Mouse (Mus musculus) thymus, postnatal 0 days (tissue): ENCODE results near the gene Ascl4. TPM values are rescaled to one million over a fixed set of nuclear protein-coding genes. Genes with fewer than 3 reads are reported as not detected.

Experiments used
- DNase-seq: peaks from one replicate; pipeline ENCODE4 v3.0.0-alpha.2; 2015; ENCODE audit warnings: low spot score
- polyA plus RNA-seq: library from polyadenylated mRNA; unstranded; fragments of >200 nt; fragmentation: Nextera tagmentation; extraction: Ambion mirVana; gene quantifications from 2 replicates; pipeline ENCODE4 v1.2.1, GENCODE M21; 2015

Ascl4 gene
- polyA plus RNA-seq, 1 experiment from 2014 or later = 0.33 TPM

DNA sequence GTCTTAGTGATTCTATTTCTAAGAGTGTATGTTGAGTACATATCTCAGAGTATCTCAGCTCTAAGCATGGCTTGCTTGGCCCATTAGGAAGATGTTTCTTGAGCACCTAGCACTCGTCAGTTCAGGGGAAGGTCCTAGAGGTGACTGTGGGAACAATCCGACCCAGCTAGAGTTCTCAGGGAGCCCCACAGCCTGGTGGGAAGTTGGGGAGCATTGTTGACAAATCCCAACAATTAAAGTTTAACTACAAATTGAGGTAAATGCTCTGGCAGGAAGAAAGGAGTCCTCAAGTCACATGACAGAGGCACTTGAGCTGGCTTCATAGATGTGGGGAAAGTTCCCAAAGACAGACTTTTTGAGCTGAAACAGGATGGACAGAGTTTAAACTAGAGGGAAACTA lies 41.2 kb downstream of the Ascl4 start:
- no peak for DNase-seq

DNA sequence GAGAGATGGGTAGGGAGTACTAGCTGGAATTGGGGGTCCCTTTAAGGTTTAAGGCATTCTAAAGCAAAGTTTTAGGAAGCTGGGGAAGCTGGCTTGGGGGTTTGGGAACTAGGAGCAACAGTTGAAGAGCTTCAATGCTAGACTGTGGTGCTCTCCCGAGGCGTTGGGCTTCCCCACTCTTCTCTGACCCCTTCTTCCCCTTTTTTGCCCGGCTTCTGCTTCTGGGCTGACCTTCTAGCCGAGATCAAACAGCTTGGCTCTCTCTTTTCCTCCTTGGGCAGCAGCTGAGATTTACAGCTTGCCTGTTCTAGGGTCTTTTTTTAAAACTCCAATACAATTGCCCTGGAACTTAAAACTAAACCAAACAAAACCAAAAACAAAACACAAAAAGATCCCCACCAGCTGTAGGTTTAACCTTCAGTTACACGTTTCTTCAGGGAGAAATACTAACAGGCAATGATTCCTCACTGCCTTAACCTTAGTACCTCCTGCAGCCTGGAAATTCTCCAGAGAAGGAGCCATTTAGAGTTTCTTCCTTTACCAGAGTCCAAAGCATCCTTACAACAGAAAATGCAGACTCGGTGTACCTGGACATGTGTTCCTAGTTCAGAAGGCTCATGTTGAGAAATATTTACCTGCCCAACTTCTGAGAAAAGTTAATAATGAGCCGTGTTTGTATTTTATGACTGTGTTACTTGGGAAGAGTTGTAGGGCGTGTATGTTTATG lies 42.6 kb downstream of the Ascl4 start:
- no peak for DNase-seq

DNA sequence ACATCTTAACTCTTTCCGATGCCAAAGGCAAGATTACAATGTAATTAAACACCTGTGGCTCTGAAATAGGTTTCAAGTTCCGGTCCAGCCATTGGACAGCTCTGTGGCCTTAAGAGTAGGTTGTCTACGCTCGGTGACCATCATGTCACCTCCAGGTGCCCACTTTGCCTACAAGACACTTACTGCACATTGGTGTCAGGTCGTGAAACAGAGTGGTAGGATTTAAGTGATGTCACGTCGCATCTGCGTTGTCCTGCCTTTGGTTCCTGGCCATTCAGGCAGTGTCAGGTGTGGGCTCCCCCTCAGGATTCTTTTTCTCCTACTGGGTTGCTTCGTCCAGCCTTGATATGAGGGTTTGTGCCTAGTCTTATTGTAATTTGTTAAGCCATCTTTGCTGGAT lies 44.3 kb downstream of the Ascl4 start:
- DNase-seq = no peak

DNA sequence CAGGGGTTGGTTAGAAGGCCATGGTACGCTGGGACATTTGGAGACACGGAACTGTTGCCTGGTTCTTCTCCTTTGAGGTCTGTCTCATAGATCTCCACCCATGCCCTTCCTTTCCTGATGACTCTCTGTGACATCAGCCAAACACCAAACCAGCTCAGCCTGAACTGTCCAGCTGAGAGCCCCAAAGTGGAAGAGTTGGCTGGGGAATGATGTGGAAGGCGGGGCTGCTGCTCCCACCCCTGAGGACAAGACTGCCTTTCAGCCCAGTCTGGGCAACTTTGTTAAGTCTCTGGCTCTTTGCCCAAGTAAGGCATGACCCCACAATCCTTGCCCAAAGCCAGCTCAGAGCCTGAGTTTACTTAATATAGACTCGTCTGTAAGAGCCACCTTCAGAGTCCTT lies 45.4 kb downstream of the Ascl4 start:
- no peak for DNase-seq

DNA sequence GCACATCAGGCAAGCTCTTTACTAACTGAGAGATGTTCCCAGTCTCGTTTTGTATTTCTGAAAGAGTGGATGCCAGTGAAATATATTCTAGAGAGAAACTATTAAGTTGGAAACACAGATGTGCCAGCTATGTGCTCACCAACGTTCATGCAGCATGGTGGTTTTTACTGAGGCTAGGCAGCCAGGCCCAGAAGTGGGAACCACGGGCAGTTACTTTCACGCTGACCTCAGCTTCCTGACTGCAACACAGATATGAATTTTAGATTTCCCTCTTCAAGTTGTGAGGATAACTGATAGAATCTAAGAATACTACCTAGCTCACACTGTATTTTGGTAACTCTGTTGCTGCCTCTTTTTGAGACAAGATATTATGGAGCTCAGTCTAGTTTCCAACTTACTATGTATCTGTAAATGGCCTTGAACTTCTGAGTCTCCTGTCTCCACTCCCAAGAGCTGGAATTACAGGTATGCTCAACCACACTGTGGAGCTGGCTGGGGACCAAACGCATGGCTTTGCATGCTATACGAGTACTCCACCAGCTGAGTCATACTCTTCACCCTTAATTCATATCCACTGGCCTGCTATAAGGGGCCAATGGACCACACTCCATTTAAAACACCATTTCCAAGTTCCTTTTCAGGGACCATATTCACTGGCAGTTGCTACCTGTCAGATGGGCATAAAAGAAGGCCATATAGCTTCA lies 62.1 kb downstream of the Ascl4 start:
- DNase-seq = no peak

DNA sequence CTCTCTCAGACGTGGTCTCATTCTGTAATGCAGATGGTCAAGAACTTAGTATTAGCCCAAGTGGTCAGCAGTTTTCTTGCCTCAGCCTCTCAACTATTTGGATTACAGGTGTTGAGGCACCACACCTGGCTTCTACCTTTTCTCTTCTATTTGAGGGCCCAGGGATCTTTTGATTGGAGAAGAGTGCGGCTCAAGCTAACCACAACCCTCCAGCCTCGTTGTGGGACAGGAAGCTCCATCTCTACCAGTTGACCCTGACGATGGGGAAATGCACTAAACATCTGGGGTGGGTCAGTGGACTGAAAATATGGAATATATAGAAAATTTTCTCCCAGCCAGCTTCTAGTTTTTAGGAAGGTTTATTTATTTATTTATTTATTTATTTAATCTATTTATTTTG lies 64.9 kb downstream of the Ascl4 start:
- no peak for DNase-seq

DNA sequence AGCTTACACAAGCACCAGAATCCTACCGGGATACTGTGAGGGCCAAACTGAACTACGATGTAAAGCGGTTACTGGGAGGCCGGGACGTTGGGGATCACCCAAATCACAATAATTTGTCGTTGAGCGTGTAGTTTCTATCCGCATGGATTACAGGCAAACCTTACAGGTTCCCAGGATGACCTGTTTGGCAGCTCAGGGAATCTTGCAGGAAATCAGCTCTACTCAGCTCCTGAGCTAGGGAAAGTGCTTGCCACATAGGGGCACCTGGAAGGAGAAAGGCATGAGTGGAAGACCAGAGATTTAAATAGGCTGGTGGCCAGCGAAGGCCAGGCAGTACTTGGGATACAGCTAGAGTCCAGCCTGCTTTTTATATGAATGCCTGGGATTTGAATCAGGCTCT lies 66.4 kb downstream of the Ascl4 start:
- no peak for DNase-seq

DNA sequence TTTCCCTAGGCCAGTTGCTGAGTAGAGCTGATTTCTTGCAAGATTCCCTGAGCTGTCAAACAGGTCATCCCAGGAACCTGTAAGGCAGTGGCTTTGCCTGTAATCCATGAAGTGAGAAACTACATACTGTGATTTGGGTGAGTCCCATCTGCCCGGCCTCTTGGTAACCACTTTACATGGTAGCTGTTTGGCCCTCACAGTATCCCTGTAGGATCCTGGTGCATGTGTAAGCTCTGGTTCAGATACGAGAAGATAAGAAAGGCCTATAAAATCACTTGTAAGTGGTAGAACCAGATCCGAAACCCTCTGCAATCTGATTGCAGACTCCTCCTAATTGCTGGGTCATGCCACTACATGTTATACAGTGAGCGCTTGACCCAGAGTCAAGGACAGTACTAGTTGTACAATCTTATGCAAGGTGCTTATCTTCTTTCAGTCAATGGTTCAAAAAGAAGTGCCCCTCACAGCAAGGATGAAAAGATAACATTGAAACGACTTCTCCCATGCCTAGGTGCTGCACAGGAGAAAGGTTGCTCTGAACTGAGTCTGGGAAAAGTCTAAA lies 67.1 kb downstream of the Ascl4 start:
- no peak for DNase-seq

Other genes starting within 250 kb of the Ascl4 start
- 64.4 and 67.5 TPM in 2 replicates for gene Pwp1, start 98.2 kb upstream of the Ascl4 start, polyA plus RNA-seq
- gene Prdm4, start 10.5 kb upstream of the Ascl4 start, polyA plus RNA-seq = 10.6 and 11.0 TPM in 2 replicates
- 146 and 148 TPM in 2 replicates for gene Rtcb, start 30.1 kb downstream of the Ascl4 start, polyA plus RNA-seq
- gene Bpifc, start 84.2 kb downstream of the Ascl4 start, polyA plus RNA-seq = 0.86 and 0.87 TPM in 2 replicates
- gene Fbxo7, start 94.3 kb downstream of the Ascl4 start, polyA plus RNA-seq = 51.4 and 54.7 TPM in 2 replicates